In the genomic region with DNA sequence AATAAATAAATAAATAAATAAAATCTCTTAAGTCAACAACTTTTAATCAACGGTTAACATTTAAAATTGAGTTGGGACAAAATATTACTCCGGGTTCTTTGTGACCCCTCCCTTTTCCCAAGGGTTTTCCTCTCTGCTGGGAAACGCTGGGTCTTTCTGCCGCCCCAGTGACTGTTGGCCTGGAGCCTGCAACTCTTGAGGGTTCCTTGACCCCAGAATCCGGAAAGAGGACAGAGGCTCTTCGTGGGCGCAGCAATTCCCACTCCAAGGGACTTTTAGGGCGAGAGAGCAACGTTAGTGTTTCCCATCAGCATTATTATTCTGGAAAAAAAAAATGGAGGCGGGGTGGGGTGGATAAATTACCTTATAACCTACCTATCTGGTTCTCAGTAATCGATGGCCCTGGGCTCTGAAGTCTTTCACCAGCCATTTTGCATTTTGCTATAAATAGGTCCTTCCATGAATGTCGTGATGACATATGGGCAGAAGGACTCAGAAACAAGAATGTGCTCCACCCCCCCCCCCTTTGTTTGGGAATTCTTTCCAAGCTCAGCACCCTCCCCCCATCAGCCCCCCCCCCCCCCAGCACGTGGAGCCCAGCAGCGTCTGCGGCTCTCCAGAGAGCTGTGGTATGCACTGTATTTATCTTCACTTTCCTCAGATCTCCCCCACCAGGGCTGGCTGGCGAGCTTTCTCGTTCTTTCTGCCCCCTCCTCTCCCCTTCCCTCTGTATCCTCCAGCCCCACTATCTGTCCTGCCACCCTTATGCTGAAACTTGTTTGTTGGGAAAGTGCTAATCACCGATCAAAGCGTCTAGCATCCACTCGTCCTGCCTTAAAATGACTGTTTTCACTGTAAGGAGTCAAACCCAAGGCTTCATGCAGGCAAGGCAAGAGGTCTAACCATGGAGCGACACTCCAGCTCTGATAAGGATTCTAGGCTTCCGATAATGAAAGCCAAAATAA, we compare ENCODE assay signal across 8 mouse cellular contexts. TPM values are rescaled to one million over a fixed set of nuclear protein-coding genes. Genes with fewer than 3 reads are reported as not detected.
A peak's percentile ranks its signal among the peaks of the same experiment; 100 is the strongest.
DNase-seq lines count a peak whose midpoint lies in the region; ATAC-seq lines count a peak whose summit lies in the region.

No protein-coding gene starts in this region.

- peak; percentile 19 for DNase-seq in adipocyte (ENCODE audit: low spot score)
- peak; percentile 57 to 63 for DNase-seq in cerebellum, postnatal 10 days
- DNase-seq in heart, embryonic 10.5 days (ENCODE audit: low spot score), result peak; percentile 89
- peak; percentile 27 for DNase-seq in lung, postnatal 36 days
- no peak for DNase-seq in layer of hippocampus, adult 18-20 months (ENCODE audit: low spot score in 2 of 2)
- no peak for DNase-seq in frontal cortex, postnatal 14 days (ENCODE audit: low spot score in 2 of 2)

- H3K27me3 ChIP-seq in heart, embryonic 10.5 days (ENCODE audit: insufficient read depth, poor library complexity, severe bottlenecking), result no peaks in the 10 kb centered on the region
- no peaks in the 10 kb centered on the region for H3K27me3 ChIP-seq in kidney, embryonic 15.5 days
- no peaks in the 10 kb centered on the region for H3K27me3 ChIP-seq in stomach, embryonic 16.5 days (ENCODE audit: control insufficient read depth, insufficient read depth, low read length)

- H3K4me1 ChIP-seq in heart, embryonic 10.5 days, result peaks cover 37% of the 10 kb centered on the region
- peaks cover 42% of the 10 kb centered on the region for H3K4me1 ChIP-seq in kidney, embryonic 15.5 days
- H3K4me1 ChIP-seq in stomach, embryonic 16.5 days (ENCODE audit: control insufficient read depth, insufficient read depth, low read length), result peaks cover 30% of the 10 kb centered on the region

- peak overlapping the region; percentile 57 for H3K4me3 ChIP-seq in heart, embryonic 10.5 days
- H3K4me3 ChIP-seq in kidney, embryonic 15.5 days (replicated peaks), result peak overlapping the region; percentile 30
- H3K4me3 ChIP-seq in stomach, embryonic 16.5 days (replicated peaks; ENCODE audit: low read length), result peak overlapping the region; percentile 36

- H3K4me2 ChIP-seq in kidney, embryonic 15.5 days, result peak overlapping the region; percentile 61
- peak overlapping the region; percentile 63 for H3K4me2 ChIP-seq in stomach, embryonic 16.5 days (ENCODE audit: low read depth, low read length)

- peak overlapping the region; percentile 23; the same call in 1 of the 2 replicates for H3K9ac ChIP-seq in kidney, embryonic 15.5 days
- H3K9ac ChIP-seq in stomach, embryonic 16.5 days (ENCODE audit: low read length), result peak overlapping the region; percentile 61

- H3K27ac ChIP-seq in heart, embryonic 10.5 days, result peak overlapping the region; percentile 87
- H3K27ac ChIP-seq in kidney, embryonic 15.5 days, result peak overlapping the region; percentile 90
- peak overlapping the region; percentile 77 for H3K27ac ChIP-seq in stomach, embryonic 16.5 days (ENCODE audit: low read length)

- H3K36me3 ChIP-seq in heart, embryonic 10.5 days, result no peaks in the 10 kb centered on the region
- H3K36me3 ChIP-seq in kidney, embryonic 15.5 days, result no peaks in the 10 kb centered on the region
- no peaks in the 10 kb centered on the region for H3K36me3 ChIP-seq in stomach, embryonic 16.5 days (ENCODE audit: control insufficient read depth, insufficient read depth, low read length)

- under 1% methylated on average over 22 of the region's 22 CpGs for WGBS in heart, embryonic 10.5 days
- 6% methylated on average over 22 of the region's 22 CpGs for WGBS in kidney, embryonic 15.5 days
- 5% methylated on average over 22 of the region's 22 CpGs for WGBS in stomach, embryonic 16.5 days

- ATAC-seq in kidney, embryonic 15.5 days (replicated peaks; ENCODE audit: low FRiP score), result peak; percentile 58
- peak; percentile 51; the same call in 1 of the 2 replicates for ATAC-seq in stomach, embryonic 16.5 days (ENCODE audit: insufficient read depth, low FRiP score)

- H3K9me3 ChIP-seq in heart, embryonic 10.5 days, result no peaks in the 10 kb centered on the region
- no peaks in the 10 kb centered on the region for H3K9me3 ChIP-seq in kidney, embryonic 15.5 days (replicated peaks)
- no peaks in the 10 kb centered on the region for H3K9me3 ChIP-seq in stomach, embryonic 16.5 days (replicated peaks; ENCODE audit: control insufficient read depth, low read length)

RNA-seq across cellular contexts. Expression of gene Cdkl1, which starts 32.6 kb away (rescaled TPM):
- polyA plus RNA-seq in heart, embryonic 10.5 days (2016; fragmentation: Nextera tagmentation; extraction: Ambion mirVana), result 3.6 and 5.9 TPM in 2 replicates
- polyA plus RNA-seq in kidney, embryonic 15.5 days (2015; fragmentation: Nextera tagmentation; extraction: Ambion mirVana), result 21.4 and 24.7 TPM in 2 replicates
- polyA plus RNA-seq in stomach, embryonic 16.5 days (2015; fragmentation: Nextera tagmentation; extraction: Ambion mirVana), result 2.6 and 2.8 TPM in 2 replicates
- 10 to 100 TPM; 24.3 to 25.0 TPM for total RNA-seq in layer of hippocampus, adult 18-20 months (2021)

RNA-seq across cellular contexts. Expression of gene Atp5s, which starts 33.8 kb away (rescaled TPM):
- polyA plus RNA-seq in heart, embryonic 10.5 days (2016; fragmentation: Nextera tagmentation; extraction: Ambion mirVana), result 27.6 and 33.2 TPM in 2 replicates
- 30.7 and 31.0 TPM in 2 replicates for polyA plus RNA-seq in kidney, embryonic 15.5 days (2015; fragmentation: Nextera tagmentation; extraction: Ambion mirVana)
- polyA plus RNA-seq in stomach, embryonic 16.5 days (2015; fragmentation: Nextera tagmentation; extraction: Ambion mirVana), result 25.1 and 25.5 TPM in 2 replicates
- total RNA-seq in layer of hippocampus, adult 18-20 months (2021), result 10 to 100 TPM; 33.5 to 35.0 TPM

RNA-seq across cellular contexts. Expression of gene L2hgdh, which starts 33.8 kb away (rescaled TPM):
- polyA plus RNA-seq in heart, embryonic 10.5 days (2016; fragmentation: Nextera tagmentation; extraction: Ambion mirVana), result 17.8 and 20.3 TPM in 2 replicates
- 22.3 TPM in 2 replicates for polyA plus RNA-seq in kidney, embryonic 15.5 days (2015; fragmentation: Nextera tagmentation; extraction: Ambion mirVana)
- 18.3 and 21.7 TPM in 2 replicates for polyA plus RNA-seq in stomach, embryonic 16.5 days (2015; fragmentation: Nextera tagmentation; extraction: Ambion mirVana)
- 10 to 100 TPM; 14.6 to 19.6 TPM for total RNA-seq in layer of hippocampus, adult 18-20 months (2021)

Comparison
In these comparisons a context has a peak if more than half of its experiments do, and no peak if none do; other contexts are left out.
1. DNase-seq: peak in adipocyte (single experiment), cerebellum, postnatal 10 days (2 of 2), heart, embryonic 10.5 days (single experiment) and lung, postnatal 36 days (single experiment); none in layer of hippocampus, adult 18-20 months (0 of 2) and frontal cortex, postnatal 14 days (0 of 2).
2. Peak in every context shown above with its lines, with median percentiles within 50 percentile points of each other: H3K27ac ChIP-seq and H3K4me3 ChIP-seq.